Mouse (Mus musculus) kidney, adult 2 months (tissue): ENCODE measurements at regions not wholly inside any gene's neighbourhood (a gene's known extent, or its start where the extent isn't known, plus 50 kb on each side); places are given as distances from the start of the nearest gene placed in this dataset.

Experiments used
- CTCF ChIP-seq: fragments of 200-500 bp; conservative IDR thresholded peaks from 2 replicates; pipeline ENCODE4 v1.5.1; 2011; ENCODE audit warnings: low read depth, mild to moderate bottlenecking, control low read depth, low read length, moderate library complexity, mixed read lengths; ENCODE audit not compliant: insufficient read depth, insufficient read length
- POLR2A ChIP-seq: fragments of 200-500 bp; IDR thresholded peaks from one replicate; pipeline ENCODE4 v1.6.1; 2011; ENCODE audit warnings: low read depth, low read length, control low read depth

DNA sequence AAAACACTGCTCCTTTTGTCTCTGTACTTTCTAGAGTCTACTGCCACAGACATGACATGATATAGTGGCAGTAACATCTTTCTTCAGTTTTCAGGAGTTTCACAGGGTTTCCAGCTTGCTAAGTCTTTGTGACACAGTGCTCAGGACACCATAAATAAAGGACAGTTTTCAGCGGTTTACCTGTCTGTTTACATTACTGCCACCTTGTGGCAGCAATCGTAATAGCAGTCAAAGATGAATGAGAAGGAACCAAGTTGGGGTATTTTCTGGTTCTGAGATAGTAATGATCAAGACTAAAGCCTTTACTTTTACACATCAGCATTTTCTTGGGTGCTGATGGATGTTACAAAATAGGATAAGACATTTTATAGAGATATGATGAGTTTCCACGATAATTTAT lies 127.7 kb downstream of the Gm379 start:
- TF ChIP-seq CTCF (no peak), POLR2A (no peak)
